Mouse (Mus musculus): Measurements from ENCODE around the gene Ndst4.

The Ndst4 gene

DNA sequence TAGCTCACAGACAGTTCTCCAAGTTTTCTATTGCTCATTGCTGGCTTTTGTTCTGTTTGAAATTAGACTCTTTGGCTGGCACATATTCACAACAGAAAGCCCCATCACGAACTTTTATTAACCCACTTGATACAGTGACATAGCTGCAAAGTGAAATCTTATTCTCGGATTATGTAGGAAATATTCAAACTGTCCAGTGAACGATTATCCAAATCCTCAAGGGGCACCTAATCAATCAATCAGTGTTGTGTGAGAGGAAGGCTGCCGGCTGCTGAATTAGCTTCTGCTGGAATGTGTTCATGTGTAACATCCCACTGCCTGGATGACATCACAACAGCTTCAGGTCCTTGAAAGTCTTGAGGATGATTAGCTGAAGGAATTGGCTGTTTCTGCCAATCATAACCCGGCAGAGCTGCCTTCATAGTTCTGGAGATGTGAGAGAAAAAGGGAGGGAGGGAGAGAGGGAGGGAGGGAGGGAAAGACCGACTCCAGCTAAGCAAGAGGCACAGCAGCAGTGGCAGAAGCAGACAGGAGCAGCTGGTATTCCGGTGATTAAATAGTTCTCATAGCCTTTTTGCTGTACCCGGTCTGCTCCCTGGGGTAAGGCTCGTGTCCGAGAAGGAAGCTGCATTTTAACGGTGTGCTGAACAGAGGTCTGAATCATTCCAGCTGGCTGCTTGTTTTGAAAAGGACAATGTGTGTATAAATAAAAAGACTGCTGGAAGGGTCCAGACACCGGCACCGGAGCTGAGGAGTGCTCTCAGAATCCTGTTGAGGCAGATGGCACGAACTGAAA lies at the start of gene Ndst4:
Gene Ndst4, plus strand, starts transcription at position 476 of the 796 bp plus-strand sequence.
- no peak for DNase-seq (ENCODE audit: low read depth)

DNA sequence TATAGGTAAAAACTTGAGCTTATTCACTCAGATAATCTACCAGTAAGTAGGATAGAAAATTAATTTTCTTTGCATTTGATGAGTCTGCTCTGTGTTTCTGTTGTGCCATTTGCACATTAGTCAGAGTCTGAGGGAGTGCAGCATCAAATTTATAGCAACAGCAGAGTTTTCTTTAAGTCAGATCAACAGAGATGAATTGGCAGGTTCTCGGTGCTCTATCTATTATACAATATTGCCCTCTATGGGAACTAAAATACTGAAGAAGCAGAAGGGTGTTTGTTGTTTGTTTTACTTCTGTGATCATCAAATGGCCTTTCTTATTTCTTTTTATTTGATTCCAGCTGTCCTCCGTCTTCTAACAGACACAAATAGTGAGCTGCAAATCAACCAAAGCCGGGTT lies 6.4 kb upstream of the Ndst4 start:
- DNase-seq (ENCODE audit: low read depth): no peak

DNA sequence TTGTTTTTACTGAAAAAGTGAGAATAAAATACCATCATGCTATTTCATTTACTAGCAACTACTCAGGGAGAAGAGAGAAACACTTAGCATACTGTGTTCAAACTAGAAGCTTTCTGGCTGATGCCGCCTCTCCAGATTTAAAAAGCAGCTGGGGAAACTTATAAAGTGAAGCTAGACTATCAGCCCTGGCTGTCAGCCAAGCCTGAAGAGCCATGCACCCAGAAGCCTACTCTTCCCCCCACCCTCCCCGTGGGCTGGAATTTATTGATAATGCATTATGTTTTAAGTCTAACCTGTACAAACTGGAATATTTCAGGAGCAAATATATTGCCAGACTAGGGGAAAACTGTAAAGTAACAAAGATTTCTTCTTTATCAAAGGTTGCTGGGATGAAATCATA lies 2.6 kb downstream of the Ndst4 start:
- no peak for DNase-seq (ENCODE audit: low read depth)

DNA sequence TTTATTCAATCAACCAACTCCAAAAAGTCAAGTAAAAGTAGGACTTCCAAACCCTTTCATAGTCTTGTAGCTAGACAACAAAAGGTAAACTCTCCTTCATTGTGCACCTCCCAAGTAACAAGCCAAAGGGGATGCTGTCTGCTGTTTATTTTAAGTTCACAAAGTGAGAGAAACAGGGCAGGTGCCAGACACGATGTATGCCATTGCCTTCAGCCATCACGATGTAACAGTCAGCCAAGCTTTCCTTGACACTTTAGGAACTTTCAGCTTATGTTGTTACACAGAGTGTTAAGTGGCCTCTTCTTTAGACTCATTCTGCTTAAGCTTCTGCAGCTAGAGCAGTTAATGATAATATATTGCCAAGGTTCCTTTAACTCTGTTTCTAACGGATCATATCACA lies 3.1 kb downstream of the Ndst4 start:
- DNase-seq (ENCODE audit: low read depth): no peak

DNA sequence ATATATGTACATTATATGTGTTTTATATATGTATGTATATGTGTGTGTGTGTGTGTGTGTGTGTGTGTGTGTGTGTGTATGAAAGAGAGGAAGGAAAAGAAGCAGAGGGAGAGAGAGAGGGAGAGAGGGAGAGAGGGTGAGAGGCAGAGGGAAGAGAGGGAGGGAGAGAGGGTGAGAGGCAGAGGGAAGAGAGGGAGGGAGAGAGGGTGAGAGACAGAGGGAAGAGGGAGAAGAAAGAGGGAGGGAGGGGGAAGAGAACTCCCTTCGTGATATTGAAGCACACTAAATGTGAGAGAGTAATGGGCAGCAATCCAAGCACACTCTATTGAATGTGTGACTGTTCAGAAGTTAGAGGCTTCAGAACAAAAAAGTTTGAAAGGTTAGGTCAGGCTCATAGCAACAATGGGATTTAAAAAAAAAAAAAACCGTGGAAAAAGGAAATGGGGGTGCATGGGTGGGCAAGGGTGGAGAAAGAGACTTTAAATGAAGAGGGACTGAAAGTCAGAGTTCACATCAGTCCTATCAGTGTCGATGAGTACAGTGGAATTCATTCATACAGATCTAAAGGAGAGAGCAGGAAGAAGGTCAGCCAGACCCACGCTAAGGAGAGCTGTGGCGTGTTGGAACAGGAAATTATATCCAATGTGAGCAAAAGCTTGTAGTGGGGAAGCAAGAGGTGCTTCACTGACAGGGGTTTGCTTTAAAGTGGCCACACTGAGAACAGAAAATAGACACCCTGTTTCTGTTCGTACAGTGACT lies 63.2 kb downstream of the Ndst4 start:
- no peak for DNase-seq (ENCODE audit: low read depth)

DNA sequence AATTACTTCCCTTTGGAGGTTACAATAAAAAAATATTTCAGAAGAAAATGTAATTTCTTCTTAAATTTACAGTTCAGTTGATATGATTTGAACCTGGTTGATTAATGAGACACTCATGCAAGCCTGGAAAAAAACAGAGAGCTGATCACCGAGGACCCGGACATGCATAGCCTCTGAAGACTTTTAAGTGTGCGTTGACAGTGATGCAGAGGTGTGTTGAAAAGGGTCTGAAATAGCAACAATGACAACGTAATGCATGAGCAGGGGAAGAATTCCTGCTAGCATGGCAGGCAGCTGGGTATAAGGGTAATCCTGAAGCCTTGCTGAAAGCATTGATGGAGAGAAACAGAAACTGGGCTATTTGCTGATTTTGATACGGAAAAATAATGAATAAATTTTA lies 106.2 kb downstream of the Ndst4 start:
- no peak for DNase-seq (ENCODE audit: low read depth)

DNA sequence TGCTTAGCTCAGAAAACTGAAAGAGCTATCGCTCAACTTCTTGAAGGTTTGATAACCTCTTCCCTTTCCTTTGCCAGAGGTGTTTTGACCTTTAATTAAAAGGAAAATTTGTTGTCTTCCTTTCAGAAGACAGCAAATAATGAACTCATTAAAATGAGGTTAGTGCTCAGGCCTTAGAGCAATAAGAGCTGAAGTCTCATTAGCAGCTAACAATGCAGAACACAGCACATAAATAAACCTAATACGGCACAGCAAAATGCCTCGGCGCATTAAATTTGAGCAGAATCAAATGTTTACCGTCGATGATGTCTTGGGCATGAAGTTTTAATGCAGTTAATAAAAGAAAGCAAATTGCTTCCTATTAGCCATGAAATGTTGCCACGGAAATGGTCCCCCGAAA lies 129.5 kb downstream of the Ndst4 start:
- DNase-seq (ENCODE audit: low read depth): no peak

- DNase-seq (ENCODE audit: low read depth): no peak
Measured at GRCm38 (mm10) chr3:125570602-125571001, 166.7 kb downstream of the Ndst4 start.

DNA sequence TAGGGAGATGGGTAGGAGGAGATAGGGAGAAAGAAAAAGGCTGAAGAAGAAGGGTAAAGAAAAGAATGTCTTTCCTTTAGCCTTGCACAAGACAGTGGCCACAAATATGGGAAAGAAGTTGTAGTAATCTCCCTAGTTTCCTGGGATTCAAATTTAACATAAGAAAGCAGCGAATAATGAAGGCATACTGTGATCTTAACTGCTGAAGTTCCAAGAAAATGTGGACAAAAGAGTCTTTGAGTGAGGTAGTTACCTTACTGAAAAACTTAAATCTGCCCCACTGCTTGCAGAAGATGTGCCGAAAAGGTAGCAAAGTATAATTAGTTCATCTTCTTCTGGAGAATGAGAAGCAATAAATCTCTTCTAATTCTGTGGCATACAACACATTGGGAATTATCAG lies 228.4 kb downstream of the Ndst4 start:
- DNase-seq (ENCODE audit: low read depth): no peak

GRCm38 (mm10) chr3:125655009-125655635 lies 251.2 kb downstream of the Ndst4 start:
- DNase-seq (ENCODE audit: low read depth): no peak

GRCm38 (mm10) chr3:125660114-125660717 lies 256.3 kb downstream of the Ndst4 start:
- DNase-seq (ENCODE audit: low read depth): no peak

DNA sequence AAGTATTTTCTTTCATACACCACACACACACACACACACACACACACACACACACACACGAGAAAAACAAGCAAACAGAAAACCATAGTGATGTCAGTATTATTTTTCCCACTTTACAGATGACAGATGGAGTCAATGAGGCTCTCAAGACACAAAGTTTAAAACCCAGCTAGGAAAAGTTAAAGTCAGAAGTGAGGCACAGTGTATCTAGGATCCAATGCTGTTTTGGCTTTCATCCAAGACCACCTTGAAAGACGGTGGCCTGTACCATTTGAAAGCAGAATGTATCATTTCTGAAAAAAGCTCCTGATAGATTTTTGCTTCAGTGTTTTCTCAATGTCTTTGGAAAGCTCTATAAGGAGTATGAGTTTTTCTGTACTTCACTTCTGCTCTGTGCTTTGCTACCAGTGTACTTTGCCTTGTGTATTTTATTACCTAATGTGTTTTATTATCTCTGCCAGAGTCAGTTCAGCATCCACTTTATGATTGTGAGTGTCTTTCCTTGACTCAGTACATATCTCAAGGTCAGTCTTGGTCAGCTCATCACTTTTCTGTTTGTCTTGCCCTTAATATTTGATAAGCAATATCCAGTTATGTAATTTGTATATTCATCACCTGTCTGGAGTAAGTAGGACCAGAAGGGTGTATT lies 257.1 kb downstream of the Ndst4 start:
- DNase-seq (ENCODE audit: low read depth): no peak

- DNase-seq (ENCODE audit: low read depth): no peak
Measured at GRCm38 (mm10) chr3:125673997-125674794, 270.3 kb downstream of the Ndst4 start.

GRCm38 (mm10) chr3:125675211-125675896 lies 271.5 kb downstream of the Ndst4 start:
- no peak for DNase-seq (ENCODE audit: low read depth)

DNA sequence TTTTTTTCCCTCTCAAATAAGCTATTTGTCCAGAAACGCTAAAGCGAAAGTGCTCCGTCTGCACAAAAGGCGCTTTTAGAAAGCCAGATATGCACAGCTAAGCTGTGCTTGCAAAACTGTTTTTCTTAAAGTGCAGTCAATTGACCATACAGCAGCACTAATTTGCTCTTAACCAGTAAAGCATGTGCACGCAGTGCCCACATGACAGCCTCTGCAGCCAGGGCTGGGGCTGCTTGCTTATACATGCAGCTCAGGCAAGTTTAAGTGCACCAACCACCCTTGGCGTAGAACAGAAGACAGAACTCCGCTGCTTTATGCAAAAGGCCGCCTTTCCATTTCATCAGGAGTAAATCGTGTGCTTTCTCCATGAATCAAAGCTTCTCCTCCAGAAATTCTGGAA lies 275.0 kb downstream of the Ndst4 start:
- no peak for DNase-seq (ENCODE audit: low read depth)

DNA sequence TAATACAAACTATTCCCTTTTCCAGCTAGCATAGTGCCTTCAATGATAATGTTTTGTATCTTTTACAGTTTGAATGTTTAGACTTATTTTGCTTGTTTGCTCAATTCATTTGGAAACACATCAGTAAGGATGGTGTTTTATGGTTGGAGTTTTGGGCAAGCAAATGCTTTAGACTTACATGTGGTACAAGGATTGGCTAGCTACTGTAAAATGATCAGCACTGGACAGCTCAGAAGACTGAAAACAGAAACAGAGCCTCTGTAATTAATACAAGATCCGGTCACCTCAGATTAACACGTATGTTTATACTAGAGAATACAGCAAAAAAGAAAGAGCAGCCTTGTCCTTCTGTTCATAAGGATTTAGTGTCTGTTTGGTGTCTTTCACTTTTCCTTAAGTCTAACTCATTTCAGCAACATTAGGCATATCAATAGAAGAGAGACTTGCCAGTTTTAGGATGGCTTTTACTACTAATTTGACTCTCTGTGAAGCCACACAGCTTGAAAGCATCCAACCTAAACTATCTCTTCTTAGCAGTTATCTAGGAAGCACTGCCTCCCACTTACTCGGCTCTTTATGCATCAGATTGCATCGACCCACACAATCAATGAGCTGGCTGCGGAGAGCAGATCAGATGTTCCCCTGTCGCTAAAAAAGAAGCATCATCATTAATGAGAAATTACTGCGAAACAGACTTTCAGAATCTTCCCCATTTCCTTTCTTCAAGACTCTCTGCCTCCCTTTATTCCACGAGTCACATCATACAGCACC lies 279.8 kb downstream of the Ndst4 start:
- no peak for DNase-seq (ENCODE audit: low read depth)

GRCm38 (mm10) chr3:125684583-125684982 lies 280.7 kb downstream of the Ndst4 start:
- no peak for DNase-seq (ENCODE audit: low read depth)

GRCm38 (mm10) chr3:125687601-125688000 lies 283.7 kb downstream of the Ndst4 start:
- DNase-seq (ENCODE audit: low read depth): no peak

DNA sequence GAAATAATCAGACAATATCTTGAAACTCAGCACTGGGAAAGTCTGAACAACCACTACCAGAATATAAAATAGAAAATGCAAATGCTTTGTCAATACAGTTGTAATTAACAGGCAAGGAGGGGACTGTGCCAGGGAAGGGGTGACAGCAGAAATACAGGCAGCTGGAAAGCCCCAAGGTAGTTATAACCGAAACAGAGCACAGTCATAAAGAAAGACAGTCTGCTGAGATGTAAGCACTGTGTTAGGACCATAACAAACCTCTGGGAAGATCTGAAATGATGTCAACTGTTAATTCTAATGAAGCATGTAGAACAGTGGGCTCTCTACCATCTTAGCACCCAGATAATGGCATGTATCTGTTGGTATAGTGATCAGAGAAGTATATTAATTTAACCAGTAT lies 287.1 kb downstream of the Ndst4 start:
- no peak for DNase-seq (ENCODE audit: low read depth)

DNA sequence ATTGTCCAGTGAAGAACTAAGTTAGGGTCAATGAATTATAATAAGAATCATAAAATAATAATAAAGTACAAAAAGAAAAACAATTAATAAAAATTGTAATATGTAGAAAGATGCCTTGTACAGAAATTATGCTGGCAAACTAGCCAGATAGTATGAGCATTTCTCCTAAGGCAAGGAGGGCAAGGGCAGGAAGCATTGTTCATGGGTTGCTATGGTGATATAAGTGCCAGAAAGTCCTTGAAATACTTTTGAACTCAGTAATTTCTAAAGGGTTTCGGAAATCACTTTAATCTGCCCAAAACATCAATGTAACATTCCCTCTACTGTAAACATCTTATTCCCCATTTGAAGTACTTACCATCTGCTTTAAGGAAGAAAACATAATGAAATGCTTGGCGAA lies 319.1 kb downstream of the Ndst4 start:
- DNase-seq (ENCODE audit: low read depth): no peak

Measured in induced T-regulatory cell, adult 2 months (primary cell).